Mouse (Mus musculus): ENCODE results near the gene Agbl4.

- TF ChIP-seq POLR2A (IDR thresholded peaks at IDR 0.05; ENCODE audit: insufficient read depth, low read depth, low read length) (no peak), CTCF (IDR thresholded peaks at IDR 0.05; ENCODE audit: insufficient read depth, low read depth, low read length) (no peak)
These were observed 1016.9 kb downstream of the Agbl4 start for GRCm38 (mm10) chr4:111414399-111414798.

Data from olfactory bulb, adult 2 months (tissue).